16 mouse cellular contexts compared by ENCODE assay signal in the genomic region with DNA sequence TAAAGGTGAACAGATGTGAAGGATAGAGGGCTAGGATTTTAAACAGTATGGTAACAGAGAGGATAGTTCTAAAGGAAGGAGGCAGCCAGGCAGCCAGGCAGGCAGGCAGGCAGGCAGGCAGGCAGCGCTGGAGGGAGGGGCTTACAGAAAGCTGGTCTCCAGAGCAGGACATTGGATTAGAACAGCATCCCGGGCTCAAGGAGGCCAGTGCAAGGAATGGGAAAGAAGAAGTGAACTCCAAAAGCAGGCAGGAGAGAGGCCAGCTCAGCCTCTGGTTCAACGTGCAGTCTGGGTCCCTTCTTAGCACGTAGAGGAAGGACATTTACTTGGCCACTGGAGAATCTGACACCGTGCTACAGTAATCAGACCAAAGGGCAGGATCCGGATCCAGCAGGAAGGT. TPM values are rescaled to one million over a fixed set of nuclear protein-coding genes. Genes with fewer than 3 reads are reported as not detected.
"Had no signal": no experiment of that assay in that cellular context is flagged by ENCODE, and none has a peak within 500 bp of the region (broad histone marks: within the 10 kb centered on the region; RNA-seq: fewer than 3 reads in every experiment).

No protein-coding gene starts in this region.

- H3K4me3 ChIP-seq: limb, embryonic 13.5 days; neural tube, embryonic 13.5 days; stomach, embryonic 15.5 days had no signal

- H3K36me3 ChIP-seq: limb, embryonic 13.5 days; neural tube, embryonic 13.5 days; stomach, embryonic 15.5 days had no signal

- H3K9ac ChIP-seq: limb, embryonic 13.5 days; liver, embryonic 14.5 days; neural tube, embryonic 13.5 days; stomach, embryonic 15.5 days had no signal

- DNase-seq: kidney, adult 2 months; left cerebral cortex, postnatal 4 days; lung, adult 2 months; lung, postnatal 36 days; midbrain, embryonic 14.5 days; retina, postnatal 1 day; right cerebral cortex, postnatal 4 days; spleen, adult 18-20 months; thymus, postnatal 36 days had no signal

- H3K27me3 ChIP-seq: limb, embryonic 13.5 days; stomach, embryonic 15.5 days had no signal

- H3K27ac ChIP-seq: kidney, postnatal 0 days; limb, embryonic 13.5 days; liver, embryonic 14.5 days; neural tube, embryonic 13.5 days; stomach, embryonic 15.5 days had no signal

- H3K9me3 ChIP-seq: limb, embryonic 13.5 days; neural tube, embryonic 13.5 days; stomach, embryonic 15.5 days had no signal

- H3K4me2 ChIP-seq: limb, embryonic 13.5 days; neural tube, embryonic 13.5 days; stomach, embryonic 15.5 days had no signal

- ATAC-seq: lung, postnatal 0 days had no signal

- H3K4me1 ChIP-seq: limb, embryonic 13.5 days; neural tube, embryonic 13.5 days; stomach, embryonic 15.5 days had no signal

RNA-seq across cellular contexts. Expression of gene Spink2, which starts 48.9 kb away (rescaled TPM):
- polyA plus RNA-seq: liver, adult 2 months; midbrain, embryonic 14.5 days had no signal
